Mouse (Mus musculus) lung, postnatal 0 days (tissue): ENCODE measurements at regions not wholly inside any gene's neighbourhood (a gene's known extent, or its start where the extent isn't known, plus 50 kb on each side); places are given as distances from the start of the nearest gene placed in this dataset.

Experiments used
- ATAC-seq: fragments of 200-750 bp; cut with Nextera tagmentation; 2 replicates; pipeline ENCODE4 v1.8.0; 2017; ENCODE audit warnings: moderate library complexity
- DNase-seq: peaks from one replicate; pipeline ENCODE4 v3.0.0-alpha.2; 2016; ENCODE audit warnings: low spot score
- H3K27ac ChIP-seq: fragments of 300-500 bp; sonication (generic); 2 replicates; pipeline ENCODE4 v1.5.1; 2014; ENCODE audit warnings: antibody characterized with exemption, mild to moderate bottlenecking, low read length, mixed read lengths
- H3K27me3 ChIP-seq: fragments of 300-500 bp; sonication (generic); replicated peaks from 2 replicates; pipeline ENCODE4 v1.6.1; 2014; ENCODE audit warnings: low read length, mixed read lengths; ENCODE audit not compliant: insufficient read depth
- H3K36me3 ChIP-seq: fragments of 300-500 bp; sonication (generic); 2 replicates; pipeline ENCODE4 v1.6.1; 2014; ENCODE audit warnings: low read length, mixed read lengths; ENCODE audit not compliant: insufficient read depth
- H3K4me1 ChIP-seq: fragments of 300-500 bp; sonication (generic); 2 replicates; pipeline ENCODE4 v1.6.1; 2014; ENCODE audit warnings: antibody characterized with exemption, low read depth, low read length, mixed read lengths; ENCODE audit not compliant: insufficient read depth
- H3K4me2 ChIP-seq: fragments of 300-500 bp; sonication (generic); replicated peaks from 2 replicates; pipeline ENCODE4 v1.6.1; 2014; ENCODE audit warnings: low read depth, mild to moderate bottlenecking, low read length, moderate library complexity, mixed read lengths
- H3K4me3 ChIP-seq: fragments of 300-500 bp; sonication (generic); 2 replicates; pipeline ENCODE4 v1.5.1; 2014; ENCODE audit warnings: low read depth, low read length
- H3K9ac ChIP-seq: fragments of 300-500 bp; sonication (generic); replicated peaks from 2 replicates; pipeline ENCODE4 v1.6.1; 2014; ENCODE audit warnings: low read depth, mild to moderate bottlenecking
- H3K9me3 ChIP-seq: fragments of 300-500 bp; sonication (generic); 2 replicates; pipeline ENCODE4 v1.6.1; 2016; ENCODE audit warnings: low read length, mixed read lengths
- CTCF ChIP-seq: IDR thresholded peaks from 2 replicates; pipeline ENCODE4 v1.5.1; 2016; ENCODE audit warnings: antibody characterized with exemption, mild to moderate bottlenecking
- EP300 ChIP-seq: IDR thresholded peaks from 2 replicates; pipeline ENCODE4 v1.6.1; 2016; ENCODE audit warnings: antibody characterized with exemption, mild to moderate bottlenecking, control low read depth
- WGBS: fragments of 180-500 bp; shearing (Covaris S2); extraction: QIAGEN DNeasy Blood & Tissue Kit; methylation state at CpG from one replicate; pipeline ENCODE4 v1.1.7; 2014; 5-methylcytosine and 5-hydroxymethylcytosine counted together

- H3K9ac ChIP-seq, result no peak overlapping the region
- TF ChIP-seq CTCF, result no peak
- H3K4me2 ChIP-seq, result no peak overlapping the region
- H3K27me3 ChIP-seq, result no peaks in the 10 kb centered on the region
- no peaks in the 10 kb centered on the region for H3K4me1 ChIP-seq
- no peaks in the 10 kb centered on the region for H3K36me3 ChIP-seq
- 72% methylated on average over 2 of the region's 2 CpGs for WGBS
- no peak for DNase-seq
- H3K9me3 ChIP-seq, result no peaks in the 10 kb centered on the region
- H3K4me3 ChIP-seq, result no peak overlapping the region
- H3K27ac ChIP-seq, result no peak overlapping the region
- ATAC-seq, result no peak
Measured at GRCm38 (mm10) chr12:99113781-99114180, 193.4 kb downstream of the Ttc8 start.

DNA sequence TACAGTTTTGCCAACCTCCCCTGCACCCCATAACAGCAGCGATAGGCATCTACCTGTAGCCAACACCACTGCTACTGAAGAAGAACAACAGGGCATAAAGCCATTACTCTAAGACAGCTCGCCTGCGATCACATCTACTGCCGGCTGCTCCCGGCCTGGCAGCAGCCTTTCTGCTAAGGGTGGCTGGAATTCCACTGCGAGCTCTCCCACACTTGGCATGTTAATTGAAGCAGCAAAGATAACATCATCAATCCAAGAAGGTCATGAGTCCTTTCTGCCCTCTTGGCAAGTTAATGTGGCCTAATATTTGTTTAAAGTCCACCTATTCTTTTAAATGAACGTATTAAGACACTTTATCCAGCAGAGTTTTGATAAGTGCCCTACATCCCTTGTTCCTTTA is 196.1 kb downstream of the Ttc8 start:
- ATAC-seq (no peak), DNase-seq (no peak)
- Histone ChIP-seq H3K9ac (no peak overlapping the region), H3K4me3 (no peak overlapping the region), H3K4me2 (no peak overlapping the region), H3K9me3 (no peaks in the 10 kb centered on the region), H3K4me1 (no peaks in the 10 kb centered on the region), H3K27me3 (no peaks in the 10 kb centered on the region), H3K27ac (no peak overlapping the region), H3K36me3 (no peaks in the 10 kb centered on the region)
- TF ChIP-seq CTCF (no peak), EP300 (no peak)
- 27% methylated on average over 7 of the region's 7 CpGs for WGBS

DNA sequence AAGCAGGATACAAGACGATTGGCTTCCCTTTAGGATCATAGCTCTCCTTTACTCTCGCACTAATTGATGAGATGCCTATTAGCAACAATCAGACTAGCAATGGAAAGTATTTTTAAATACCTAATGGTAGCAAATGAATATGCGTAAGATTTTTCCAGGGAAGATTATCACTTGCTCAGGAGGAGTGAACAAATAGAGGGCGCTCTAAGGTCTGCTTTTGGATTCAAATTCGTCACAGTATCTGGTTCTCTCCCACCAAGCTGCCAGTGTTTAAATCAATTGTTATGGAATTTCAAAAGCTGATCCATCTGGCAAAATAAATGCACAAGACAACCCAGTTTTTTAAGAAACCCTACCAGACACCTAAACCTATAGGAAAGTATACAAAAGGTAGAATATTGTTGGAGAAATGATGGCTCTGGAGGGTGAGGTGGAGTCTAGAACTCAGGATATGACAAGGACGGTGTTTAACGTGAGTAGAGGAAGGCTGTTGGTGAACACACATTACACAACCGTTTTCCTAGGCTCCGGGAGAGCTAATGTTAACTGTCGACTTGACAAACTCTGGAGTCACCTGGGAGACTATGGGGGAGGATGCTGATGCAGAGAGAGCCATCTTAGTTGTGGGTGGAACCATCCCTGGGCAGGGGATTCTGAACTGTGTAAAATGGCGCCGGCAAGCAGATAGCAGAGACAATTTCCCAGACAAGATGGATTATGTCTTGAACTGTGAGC is 198.2 kb downstream of the Ttc8 start:
- Histone ChIP-seq H3K4me3 (no peak overlapping the region), H3K9ac (no peak overlapping the region), H3K4me2 (no peak overlapping the region), H3K27me3 (no peaks in the 10 kb centered on the region), H3K4me1 (no peaks in the 10 kb centered on the region), H3K27ac (no peak overlapping the region), H3K36me3 (no peaks in the 10 kb centered on the region), H3K9me3 (no peaks in the 10 kb centered on the region)
- ATAC-seq (no peak), DNase-seq (no peak)
- WGBS, result 85% methylated on average over 12 of the region's 12 CpGs
- peak; percentile 37 for TF ChIP-seq CTCF
- TF ChIP-seq EP300, result no peak

DNA sequence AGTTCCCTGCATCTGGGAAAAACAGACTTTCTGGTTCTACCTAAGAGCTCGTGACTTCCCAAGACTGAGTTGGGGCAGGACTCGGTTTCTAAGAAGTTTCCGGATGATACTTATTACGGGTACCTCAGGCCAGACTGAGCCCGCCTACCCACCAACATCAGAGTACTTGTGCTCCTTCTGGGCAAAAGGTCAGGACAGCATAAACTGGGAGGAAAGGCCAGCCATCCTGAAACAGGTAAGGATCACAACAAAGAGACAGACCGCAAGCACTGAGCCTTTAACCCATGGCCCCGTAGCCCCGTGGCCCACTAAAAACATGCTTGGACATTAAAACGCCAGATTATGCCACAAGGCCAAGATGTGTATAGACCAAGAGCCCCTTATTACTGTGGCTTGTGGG is 199.6 kb downstream of the Ttc8 start:
- ATAC-seq, result no peak
- 92% methylated on average over 9 of the region's 9 CpGs for WGBS

DNA sequence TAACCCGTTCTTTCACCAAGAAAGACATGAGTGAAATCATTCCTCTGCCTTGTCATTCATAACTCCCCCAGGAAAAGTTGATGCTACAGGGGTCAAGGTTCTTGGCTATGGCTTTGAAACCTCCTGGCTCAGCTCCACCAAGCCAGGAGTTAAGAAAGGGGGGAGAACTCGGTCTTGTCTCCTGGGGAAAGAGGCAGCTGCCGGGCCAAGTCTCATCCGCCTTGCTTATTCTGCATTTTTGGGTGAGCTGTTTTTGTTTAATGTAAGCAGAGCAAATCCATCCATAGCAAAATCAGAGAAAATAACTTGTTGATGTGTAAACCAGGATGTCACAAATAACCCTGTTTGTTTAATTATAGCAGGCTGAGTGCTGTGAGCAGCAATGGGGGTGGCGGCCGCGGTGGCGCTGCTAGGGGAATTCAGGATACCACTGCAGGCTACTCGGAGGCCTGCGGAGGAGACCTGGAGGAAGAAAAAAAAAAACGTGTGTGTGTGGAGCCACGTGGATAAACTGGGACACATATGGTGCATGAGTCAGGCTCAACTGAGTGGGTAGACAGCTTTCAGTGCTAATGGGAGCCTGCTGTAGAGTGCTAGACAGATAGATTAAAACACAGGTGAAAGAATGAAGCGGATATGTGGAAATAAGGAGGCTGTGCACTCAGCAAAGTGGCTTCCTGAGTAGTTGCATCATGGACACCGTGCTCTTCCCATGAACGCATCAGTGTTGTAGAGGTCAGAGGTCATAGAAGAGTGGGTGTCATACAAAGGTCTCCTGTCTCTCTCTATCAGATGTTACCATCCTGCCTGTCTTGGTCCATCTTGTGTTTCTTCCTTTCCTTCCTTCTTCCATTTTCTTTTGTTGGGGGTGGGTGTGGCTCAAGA is 203.5 kb downstream of the Ttc8 start:
- no peak overlapping the region for H3K4me2 ChIP-seq
- no peaks in the 10 kb centered on the region for H3K36me3 ChIP-seq
- H3K27me3 ChIP-seq, result no peaks in the 10 kb centered on the region
- TF ChIP-seq EP300 (no peak), CTCF (no peak)
- H3K4me1 ChIP-seq, result no peaks in the 10 kb centered on the region
- WGBS, result 72% methylated on average over 15 of the region's 15 CpGs
- H3K27ac ChIP-seq, result no peak overlapping the region
- H3K4me3 ChIP-seq, result no peak overlapping the region
- ATAC-seq (no peak), DNase-seq (peak; percentile 10)
- no peaks in the 10 kb centered on the region for H3K9me3 ChIP-seq
- H3K9ac ChIP-seq, result no peak overlapping the region

More for the DNA sequence above, 199.6 kb downstream of the Ttc8 start:
- no peaks in the 10 kb centered on the region for H3K27me3 ChIP-seq
- H3K9me3 ChIP-seq, result no peaks in the 10 kb centered on the region
- H3K9ac ChIP-seq, result no peak overlapping the region
- H3K4me2 ChIP-seq, result no peak overlapping the region
- no peak overlapping the region for H3K4me3 ChIP-seq
- TF ChIP-seq EP300, result no peak
- TF ChIP-seq CTCF, result no peak
- no peak for DNase-seq
- H3K36me3 ChIP-seq, result no peaks in the 10 kb centered on the region
- no peaks in the 10 kb centered on the region for H3K4me1 ChIP-seq
- H3K27ac ChIP-seq, result no peak overlapping the region

DNA sequence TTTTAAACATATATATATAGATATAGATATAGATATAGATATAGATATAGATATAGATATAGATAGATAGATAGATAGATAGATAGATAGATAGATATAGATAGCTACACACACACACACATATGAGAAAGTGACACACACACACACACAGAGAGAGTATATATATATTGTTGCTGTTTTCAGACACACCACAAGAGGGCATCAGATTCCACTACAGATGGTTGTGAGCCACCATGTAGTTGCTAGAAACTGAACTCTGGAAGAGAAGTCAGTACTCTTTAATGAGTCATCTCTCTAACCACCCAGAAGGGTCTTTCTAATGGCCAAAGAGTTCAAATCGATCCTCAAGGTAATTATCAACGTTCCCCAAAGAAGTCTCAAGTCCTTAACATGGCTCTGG is 205.8 kb downstream of the Ttc8 start:
- Histone ChIP-seq H3K4me2 (no peak overlapping the region), H3K9me3 (no peaks in the 10 kb centered on the region), H3K27ac (no peak overlapping the region), H3K4me1 (no peaks in the 10 kb centered on the region), H3K9ac (no peak overlapping the region), H3K27me3 (no peaks in the 10 kb centered on the region), H3K36me3 (no peaks in the 10 kb centered on the region), H3K4me3 (no peak overlapping the region)
- DNase-seq (no peak), ATAC-seq (no peak)
- TF ChIP-seq CTCF, result no peak
- TF ChIP-seq EP300, result no peak
- 87% methylated on average over 2 of the region's 2 CpGs for WGBS
